Mouse (Mus musculus) liver, postnatal 0 days (tissue): ENCODE results near the gene Adora1. TPM values are rescaled to one million over a fixed set of nuclear protein-coding genes. Genes with fewer than 3 reads are reported as not detected.

Experiments
- ATAC-seq: fragments of 200-750 bp; cut with Nextera tagmentation; 2 replicates; pipeline ENCODE4 v1.8.0; 2017; ENCODE audit warnings: mild to moderate bottlenecking, moderate library complexity
- DNase-seq: peaks from one replicate; pipeline ENCODE4 v3.0.0-alpha.2; 2016
- H3K27ac ChIP-seq: fragments of 300-500 bp; sonication (generic); 2 replicates; pipeline ENCODE4 v1.5.1; 2014; ENCODE audit warnings: antibody characterized with exemption, moderate library complexity, mild to moderate bottlenecking, low read depth
- H3K27me3 ChIP-seq: fragments of 300-500 bp; sonication (generic); 2 replicates; pipeline ENCODE4 v1.6.1; 2014; ENCODE audit warnings: low read length, control low read depth, mixed read lengths; ENCODE audit not compliant: insufficient read depth
- H3K36me3 ChIP-seq: fragments of 300-500 bp; sonication (generic); replicated peaks from 2 replicates; pipeline ENCODE4 v1.6.1; 2014; ENCODE audit warnings: mild to moderate bottlenecking, control low read depth, low read length, moderate library complexity, mixed read lengths; ENCODE audit not compliant: insufficient read depth
- H3K4me1 ChIP-seq: fragments of 300-500 bp; sonication (generic); 2 replicates; pipeline ENCODE4 v1.6.1; 2014; ENCODE audit warnings: antibody characterized with exemption, mild to moderate bottlenecking, control low read depth; ENCODE audit not compliant: insufficient read depth
- H3K4me2 ChIP-seq: fragments of 300-500 bp; sonication (generic); 2 replicates; pipeline ENCODE4 v1.6.1; 2014; ENCODE audit warnings: low read depth, mild to moderate bottlenecking, low read length, moderate library complexity, mixed read lengths
- H3K4me3 ChIP-seq: fragments of 300-500 bp; sonication (generic); 2 replicates; pipeline ENCODE4 v1.5.1; 2014; ENCODE audit warnings: low read depth, low read length
- H3K9ac ChIP-seq: fragments of 300-500 bp; sonication (generic); replicated peaks from 2 replicates; pipeline ENCODE4 v1.6.1; 2014; ENCODE audit warnings: mild to moderate bottlenecking, moderate library complexity
- H3K9me3 ChIP-seq: fragments of 300-500 bp; sonication (generic); 2 replicates; pipeline ENCODE4 v1.6.1; 2016; ENCODE audit warnings: mild to moderate bottlenecking, control low read depth, low read length, mixed read lengths
- CTCF ChIP-seq: sonication (generic); IDR thresholded peaks from 2 replicates; pipeline ENCODE4 v1.5.1; 2016; ENCODE audit warnings: antibody characterized with exemption, low read depth
- EP300 ChIP-seq: IDR thresholded peaks from 2 replicates; pipeline ENCODE4 v1.6.1; 2016; ENCODE audit warnings: antibody characterized with exemption, low read depth, mild to moderate bottlenecking
- WGBS: fragments of 180-500 bp; shearing (Covaris S2); extraction: QIAGEN DNeasy Blood & Tissue Kit; methylation state at CpG from one replicate; pipeline ENCODE4 v1.1.7; 2014; ENCODE audit not compliant: insufficient replicate concordance; 5-methylcytosine and 5-hydroxymethylcytosine counted together
- polyA plus RNA-seq: library from polyadenylated mRNA; unstranded; fragments of >200 nt; fragmentation: Nextera tagmentation; extraction: Ambion mirVana; gene quantifications from 2 replicates; pipeline ENCODE4 v1.2.1, GENCODE M21; 2015

Gene Adora1
- polyA plus RNA-seq, 1 experiment from 2014 or later, result 8.3 TPM

GRCm38 (mm10) chr1:134161399-134161798 is 73.8 kb downstream of the Adora1 start:
- no peaks in the 10 kb centered on the region for H3K36me3 ChIP-seq
- H3K9me3 ChIP-seq, result no peaks in the 10 kb centered on the region
- H3K27me3 ChIP-seq, result no peaks in the 10 kb centered on the region
- H3K4me2 ChIP-seq, result no peak overlapping the region
- H3K9ac ChIP-seq, result no peak overlapping the region
- DNase-seq (no peak), ATAC-seq (no peak)
- H3K4me1 ChIP-seq, result peaks cover 8% of the 10 kb centered on the region
- no peak overlapping the region for H3K27ac ChIP-seq
- H3K4me3 ChIP-seq, result no peak overlapping the region
- WGBS, result 79% methylated on average over 6 of the region's 6 CpGs
- no peak for TF ChIP-seq EP300
- TF ChIP-seq CTCF, result no peak

- Histone ChIP-seq H3K4me3 (no peak overlapping the region), H3K9me3 (no peaks in the 10 kb centered on the region), H3K27ac (no peak overlapping the region), H3K4me2 (no peak overlapping the region), H3K4me1 (peaks cover 8% of the 10 kb centered on the region), H3K36me3 (no peaks in the 10 kb centered on the region), H3K27me3 (no peaks in the 10 kb centered on the region), H3K9ac (no peak overlapping the region)
- TF ChIP-seq CTCF (no peak), EP300 (no peak)
- no peak for ATAC-seq
- 77% methylated on average over 3 of the region's 3 CpGs for WGBS
- no peak for DNase-seq
Observed at GRCm38 (mm10) chr1:134160404-134160803, 74.8 kb downstream of the Adora1 start.

GRCm38 (mm10) chr1:134154655-134155054 is 80.6 kb downstream of the Adora1 start:
- no peak overlapping the region for H3K27ac ChIP-seq

GRCm38 (mm10) chr1:134154121-134154520 is 81.1 kb downstream of the Adora1 start:
- Histone ChIP-seq H3K36me3 (no peaks in the 10 kb centered on the region), H3K9me3 (no peaks in the 10 kb centered on the region), H3K9ac (no peak overlapping the region), H3K4me1 (no peaks in the 10 kb centered on the region), H3K4me3 (no peak overlapping the region), H3K4me2 (no peak overlapping the region), H3K27ac (no peak overlapping the region), H3K27me3 (no peaks in the 10 kb centered on the region)
- DNase-seq (no peak), ATAC-seq (no peak)
- WGBS, result 74% methylated on average over 3 of the region's 3 CpGs
- no peak for TF ChIP-seq EP300
- no peak for TF ChIP-seq CTCF

More at GRCm38 (mm10) chr1:134154655-134155054, 80.6 kb downstream of the Adora1 start:
- Histone ChIP-seq H3K9me3 (no peaks in the 10 kb centered on the region), H3K36me3 (no peaks in the 10 kb centered on the region), H3K4me2 (no peak overlapping the region), H3K4me3 (no peak overlapping the region), H3K27me3 (no peaks in the 10 kb centered on the region), H3K9ac (no peak overlapping the region), H3K4me1 (no peaks in the 10 kb centered on the region)
- DNase-seq, result no peak
- 50% methylated on average over 3 of the region's 3 CpGs for WGBS
- TF ChIP-seq CTCF (peak; percentile 64), EP300 (no peak)
- no peak for ATAC-seq

- no peak for TF ChIP-seq EP300
- no peak for TF ChIP-seq CTCF
- H3K4me1 ChIP-seq, result no peaks in the 10 kb centered on the region
- no peak overlapping the region for H3K9ac ChIP-seq
- no peak; the same call in 1 of the 2 replicates for ATAC-seq
- WGBS, result 59% methylated on average over 21 of the region's 21 CpGs
- no peak for DNase-seq
- H3K27ac ChIP-seq, result no peak overlapping the region
- H3K36me3 ChIP-seq, result no peaks in the 10 kb centered on the region
- H3K4me2 ChIP-seq, result no peak overlapping the region
- H3K9me3 ChIP-seq, result no peaks in the 10 kb centered on the region
- no peaks in the 10 kb centered on the region for H3K27me3 ChIP-seq
- no peak overlapping the region for H3K4me3 ChIP-seq
Observed at GRCm38 (mm10) chr1:134152626-134153590, 82.3 kb downstream of the Adora1 start.

DNA sequence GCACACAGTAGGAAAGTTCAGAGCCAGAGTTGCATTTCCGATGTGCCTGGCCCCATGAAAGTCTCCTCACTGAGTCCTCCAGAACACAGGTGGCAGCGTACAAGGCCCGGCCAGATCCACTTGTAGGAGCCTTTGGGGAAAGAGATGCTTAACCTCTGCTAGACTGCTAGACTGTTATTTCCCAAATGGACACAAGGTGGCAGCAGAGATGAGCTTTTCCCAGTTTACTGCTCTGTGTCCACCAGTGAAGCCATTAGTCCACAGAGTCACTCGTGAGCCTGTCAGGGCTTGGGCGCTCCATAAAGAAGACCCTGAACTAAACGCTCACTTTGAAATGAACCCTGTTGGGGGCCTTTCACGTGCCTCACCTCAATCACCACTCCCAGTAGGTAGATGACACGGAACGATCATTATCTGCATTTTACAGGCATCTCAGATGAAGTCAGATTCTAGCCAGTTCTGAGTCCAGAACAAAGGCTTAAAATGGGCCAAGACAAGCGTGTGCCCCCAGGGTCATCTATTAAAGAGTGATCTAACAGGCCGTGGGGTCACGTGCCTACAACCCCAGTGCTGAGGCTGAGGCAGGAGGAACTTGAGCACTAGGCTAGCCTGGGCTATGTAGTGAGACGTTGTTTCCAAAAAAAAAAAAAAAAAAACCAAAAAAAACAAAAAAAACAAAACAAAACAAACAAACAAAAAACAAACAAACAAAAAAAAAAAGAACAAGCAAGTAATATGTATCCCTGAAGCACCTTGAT is 83.4 kb downstream of the Adora1 start:
- TF ChIP-seq CTCF (peak; percentile 95), EP300 (no peak)
- DNase-seq (peak; percentile 88), ATAC-seq (peak; percentile 76)
- H3K27ac ChIP-seq, result no peak overlapping the region
- H3K27me3 ChIP-seq, result no peaks in the 10 kb centered on the region
- H3K4me2 ChIP-seq, result no peak overlapping the region
- no peaks in the 10 kb centered on the region for H3K9me3 ChIP-seq
- no peaks in the 10 kb centered on the region for H3K4me1 ChIP-seq
- WGBS, result 22% methylated on average over 13 of the region's 13 CpGs
- H3K36me3 ChIP-seq, result no peaks in the 10 kb centered on the region
- H3K9ac ChIP-seq, result no peak overlapping the region
- no peak overlapping the region for H3K4me3 ChIP-seq
